Mouse (Mus musculus) forebrain, embryonic 14.5 days (tissue): ENCODE data around the gene Gm3233. TPM values are rescaled to one million over a fixed set of nuclear protein-coding genes. Genes with fewer than 3 reads are reported as not detected.
"Not testable (repeated sequence)": the region's sequence is repeated elsewhere in the genome, so short reads cannot be mapped to it uniquely, and the experiment has no call there.

Experiments used
- ATAC-seq: fragments of 200-750 bp; cut with Nextera tagmentation; 2 replicates; pipeline ENCODE4 v1.8.0; 2017; ENCODE audit warnings: mild to moderate bottlenecking, moderate library complexity
- DNase-seq: peaks from one replicate; pipeline ENCODE4 v3.0.0-alpha.2; 2015; ENCODE audit warnings: low spot score
- H3K27ac ChIP-seq: fragments of 300-500 bp; sonication (generic); 2 replicates; pipeline ENCODE4 v1.5.1; 2014; ENCODE audit warnings: low read depth, mild to moderate bottlenecking, control low read depth, low read length, moderate library complexity
- H3K27me3 ChIP-seq: fragments of 300-500 bp; sonication (generic); replicated peaks from 2 replicates; pipeline ENCODE4 v1.6.1; 2014; ENCODE audit warnings: low read length, control low read depth, mixed read lengths; ENCODE audit not compliant: control insufficient read depth, insufficient read depth
- H3K36me3 ChIP-seq: fragments of 300-500 bp; sonication (generic); 2 replicates; pipeline ENCODE4 v1.6.1; 2014; ENCODE audit warnings: low read length, control low read depth; ENCODE audit not compliant: control insufficient read depth, insufficient read depth
- H3K4me1 ChIP-seq: fragments of 300-500 bp; sonication (generic); 2 replicates; pipeline ENCODE4 v1.6.1; 2014; ENCODE audit warnings: antibody characterized with exemption, low read length, control low read depth; ENCODE audit not compliant: control insufficient read depth, insufficient read depth
- H3K4me2 ChIP-seq: fragments of 300-500 bp; sonication (generic); 2 replicates; pipeline ENCODE4 v1.6.1; 2014; ENCODE audit warnings: mild to moderate bottlenecking, control low read depth, low read length
- H3K4me3 ChIP-seq: fragments of 300-500 bp; sonication (generic); 2 replicates; pipeline ENCODE4 v1.5.1; 2014; ENCODE audit warnings: low read depth, low read length, control low read depth
- H3K9ac ChIP-seq: fragments of 300-500 bp; sonication (generic); 2 replicates; pipeline ENCODE4 v1.6.1; 2014; ENCODE audit warnings: mild to moderate bottlenecking, low read length, control low read depth, moderate library complexity
- H3K9me3 ChIP-seq: fragments of 300-500 bp; sonication (generic); replicated peaks from 2 replicates; pipeline ENCODE4 v1.6.1; 2016; ENCODE audit warnings: low read length, control low read depth, mixed read lengths; ENCODE audit not compliant: control insufficient read depth
- WGBS: fragments of 180-500 bp; shearing (Covaris S2); extraction: QIAGEN DNeasy Blood & Tissue Kit; methylation state at CpG from one replicate; pipeline ENCODE4 v1.1.7; 2014; 5-methylcytosine and 5-hydroxymethylcytosine counted together
- polyA plus RNA-seq: library from polyadenylated mRNA; unstranded; fragments of >200 nt; fragmentation: Nextera tagmentation; extraction: Ambion mirVana; gene quantifications from 2 replicates; pipeline ENCODE4 v1.2.1, GENCODE M21; 2014

Gene Gm3233
- polyA plus RNA-seq, 1 experiment from 2014 or later: not detected

DNA sequence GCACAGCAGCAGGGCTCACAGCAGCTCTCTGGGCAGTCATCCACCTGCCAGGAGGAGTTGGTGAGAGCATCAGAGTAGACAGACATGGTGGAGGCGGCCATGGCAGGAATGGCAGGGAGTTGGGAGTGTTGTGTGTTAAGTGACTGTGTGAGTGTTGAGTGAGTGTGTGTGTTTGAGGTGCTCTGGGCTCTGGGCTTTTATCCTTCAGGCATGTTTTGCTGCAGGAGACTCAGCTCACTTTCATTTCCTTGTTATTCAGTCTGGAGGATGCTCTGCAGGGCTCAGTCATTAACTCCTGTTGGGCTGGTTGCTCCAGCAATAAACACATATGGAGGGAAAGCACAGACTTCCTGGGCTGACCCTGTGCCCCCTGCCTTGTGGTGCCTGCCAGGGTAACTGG lies 23.0 kb upstream of the Gm3233 start, which contains the start of gene Gm3250:
Gene Gm3250, minus strand, starts transcription at position 101 of the 400 bp plus-strand sequence.
- not testable (repeated sequence) for H3K4me3 ChIP-seq, H3K27me3 ChIP-seq, H3K27ac ChIP-seq, H3K36me3 ChIP-seq, H3K4me2 ChIP-seq, DNase-seq, H3K4me1 ChIP-seq, H3K9ac ChIP-seq, ATAC-seq, H3K9me3 ChIP-seq
- WGBS: no CpG with 5 or more reads among the region's 1 CpGs

DNA sequence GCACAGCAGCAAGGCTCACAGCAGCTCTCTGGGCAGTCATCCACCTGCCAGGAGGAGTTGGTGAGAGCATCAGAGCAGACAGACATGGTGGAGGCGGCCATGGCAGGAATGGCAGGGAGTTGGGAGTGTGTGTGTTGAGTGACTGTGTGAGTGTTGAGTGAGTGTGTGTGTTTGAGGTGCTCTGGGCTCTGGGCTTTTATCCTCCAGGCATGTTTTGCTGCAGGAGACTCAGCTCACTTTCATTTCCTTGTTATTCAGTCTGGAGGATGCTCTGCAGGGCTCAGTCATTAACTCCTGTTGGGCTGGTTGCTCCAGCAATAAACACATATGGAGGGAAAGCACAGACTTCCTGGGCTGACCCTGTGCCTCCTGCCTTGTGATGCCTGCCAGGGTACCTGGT lies 17.4 kb upstream of the Gm3233 start, which contains the start of gene Gm7138:
Gene Gm7138, minus strand, starts transcription at position 101 of the 400 bp plus-strand sequence.
- H3K9me3 ChIP-seq, H3K9ac ChIP-seq, H3K4me3 ChIP-seq, H3K27me3 ChIP-seq, DNase-seq, H3K4me2 ChIP-seq, H3K4me1 ChIP-seq, H3K36me3 ChIP-seq, H3K27ac ChIP-seq, ATAC-seq: not testable (repeated sequence)
- 60% methylated on average over 1 of the region's 1 CpGs for whole genome bisulfite sequencing

DNA sequence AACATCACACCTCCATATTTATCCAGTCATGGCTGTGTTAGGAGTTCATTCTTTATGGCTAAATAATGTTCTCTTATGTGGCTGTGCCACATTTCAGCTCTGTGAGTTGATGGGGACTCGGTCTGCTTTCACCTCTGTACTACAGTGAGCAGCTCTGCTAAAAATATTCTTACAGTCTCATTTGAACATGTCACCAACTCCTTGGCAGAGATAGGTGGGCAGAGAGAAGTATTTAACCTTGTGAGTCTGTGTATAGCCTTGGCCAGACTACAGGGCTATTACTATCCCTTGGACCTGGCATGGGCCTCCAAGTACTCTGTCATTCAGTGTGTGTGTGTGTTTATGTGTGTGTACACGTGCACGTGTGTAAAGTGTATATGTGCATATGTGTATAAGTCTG lies 12.7 kb upstream of the Gm3233 start:
- H3K4me2 ChIP-seq, H3K27ac ChIP-seq, H3K4me1 ChIP-seq, DNase-seq, H3K9me3 ChIP-seq, H3K9ac ChIP-seq, H3K27me3 ChIP-seq, H3K4me3 ChIP-seq, ATAC-seq, H3K36me3 ChIP-seq: not testable (repeated sequence)
- WGBS: 78% methylated on average over 1 of the region's 3 CpGs

DNA sequence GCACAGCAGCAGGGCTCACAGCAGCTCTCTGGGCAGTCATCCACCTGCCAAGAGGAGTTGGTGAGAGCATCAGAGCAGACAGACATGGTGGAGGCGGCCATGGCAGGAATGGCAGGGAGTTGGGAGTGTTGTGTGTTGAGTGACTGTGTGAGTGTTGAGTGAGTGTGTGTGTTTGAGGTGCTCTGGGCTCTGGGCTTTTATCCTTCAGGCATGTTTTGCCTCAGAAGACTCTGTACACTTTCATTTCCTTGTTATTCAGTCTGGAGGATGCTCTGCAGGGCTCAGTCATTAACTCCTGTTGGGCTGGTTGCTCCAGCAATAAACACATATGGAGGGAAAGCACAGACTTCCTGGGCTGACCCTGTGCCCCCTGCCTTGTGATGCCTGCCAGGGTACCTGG lies 11.7 kb upstream of the Gm3233 start, which contains the start of gene Gm3238:
Gene Gm3238, minus strand, starts transcription at position 101 of the 400 bp plus-strand sequence.
- H3K27ac ChIP-seq: not testable (repeated sequence)

DNA sequence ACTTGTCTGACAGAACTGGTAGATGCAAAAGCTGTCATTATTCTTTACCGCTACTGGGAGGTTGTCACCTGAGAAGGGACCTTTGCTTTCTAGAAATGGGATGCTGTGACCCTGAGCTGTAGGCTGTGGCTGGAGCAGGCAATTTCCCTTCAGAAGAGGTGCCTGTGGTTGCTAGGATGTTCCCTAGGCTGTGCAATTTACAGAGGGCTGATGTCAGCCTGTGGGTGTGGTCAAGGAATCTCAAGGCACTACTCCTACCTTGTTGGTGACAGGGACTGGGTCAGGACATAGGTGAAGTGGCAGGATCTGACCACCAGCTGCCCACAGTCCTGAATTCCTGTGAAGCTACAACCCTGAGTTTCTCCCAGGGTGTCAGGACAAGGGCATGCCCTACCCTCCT lies 10.2 kb upstream of the Gm3233 start:
- no peaks in the 10 kb centered on the region for H3K36me3 ChIP-seq
- 74% methylated on average over 1 of the region's 1 CpGs for WGBS
- H3K4me2 ChIP-seq: no peak overlapping the region
- ATAC-seq (no peak), DNase-seq (no peak)
- H3K9me3 ChIP-seq: no peaks in the 10 kb centered on the region
- H3K4me1 ChIP-seq: no peaks in the 10 kb centered on the region
- H3K27me3 ChIP-seq: no peaks in the 10 kb centered on the region
- no peak overlapping the region for H3K9ac ChIP-seq
- no peak overlapping the region for H3K27ac ChIP-seq
- H3K4me3 ChIP-seq: no peak overlapping the region

More for the DNA sequence above, 11.7 kb upstream of the Gm3233 start, which contains the start of gene Gm3238:
- not testable (repeated sequence) for DNase-seq, H3K27me3 ChIP-seq, H3K4me1 ChIP-seq, H3K36me3 ChIP-seq, H3K9me3 ChIP-seq, H3K4me3 ChIP-seq, H3K9ac ChIP-seq, ATAC-seq, H3K4me2 ChIP-seq
- 71% methylated on average over 1 of the region's 1 CpGs for WGBS

DNA sequence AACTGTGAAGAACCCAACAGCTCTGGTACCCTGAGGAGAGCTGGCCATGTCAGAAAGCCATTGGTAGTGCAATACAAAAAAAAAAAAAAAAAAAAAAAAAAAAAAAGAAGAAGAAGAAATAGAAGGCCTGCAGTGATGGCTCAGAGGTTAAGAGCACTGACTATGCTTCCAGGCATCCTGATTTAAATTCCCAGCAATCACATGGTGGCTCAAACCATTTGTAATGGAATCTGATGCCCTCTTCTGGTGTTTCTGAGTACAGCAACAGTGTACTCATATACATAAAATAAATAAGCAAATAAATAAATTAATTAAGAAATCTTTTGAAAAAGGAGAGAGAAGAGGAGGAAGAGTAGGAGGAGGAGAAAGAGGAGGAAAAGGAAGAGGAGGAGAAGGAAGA lies 6.0 kb downstream of the Gm3233 start:
- no peak for ATAC-seq

DNA sequence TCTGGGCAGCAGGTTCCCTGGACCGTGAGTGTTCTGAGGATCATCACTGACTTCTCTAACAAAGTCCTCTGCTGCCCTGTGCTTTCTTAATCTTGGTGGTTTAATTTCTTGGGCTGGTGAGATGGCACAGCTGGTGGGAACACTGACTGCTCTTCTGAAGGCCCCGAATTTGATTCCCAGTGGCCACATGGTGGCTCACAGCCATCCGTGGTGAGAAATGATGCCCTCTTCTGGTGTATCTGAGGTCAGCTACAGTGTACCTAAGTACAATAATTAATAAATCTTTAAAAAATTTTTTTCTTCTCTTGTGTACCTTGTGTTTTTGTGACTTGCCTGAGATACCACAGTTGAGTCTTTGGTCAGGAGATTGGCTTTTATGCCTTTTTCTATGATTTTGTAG lies 7.2 kb downstream of the Gm3233 start:
- not testable (repeated sequence) for H3K9ac ChIP-seq, H3K27ac ChIP-seq, H3K4me1 ChIP-seq, DNase-seq, ATAC-seq, H3K4me2 ChIP-seq, H3K27me3 ChIP-seq, H3K36me3 ChIP-seq, H3K4me3 ChIP-seq, H3K9me3 ChIP-seq
- 61% methylated on average over 3 of the region's 3 CpGs for WGBS

More for the DNA sequence above, 6.0 kb downstream of the Gm3233 start:
- Histone ChIP-seq H3K4me2 (no peak overlapping the region), H3K27me3 (no peaks in the 10 kb centered on the region), H3K36me3 (no peaks in the 10 kb centered on the region), H3K9me3 (no peaks in the 10 kb centered on the region), H3K9ac (no peak overlapping the region), H3K4me1 (no peaks in the 10 kb centered on the region), H3K4me3 (no peak overlapping the region), H3K27ac (no peak overlapping the region)
- DNase-seq: no peak

DNA sequence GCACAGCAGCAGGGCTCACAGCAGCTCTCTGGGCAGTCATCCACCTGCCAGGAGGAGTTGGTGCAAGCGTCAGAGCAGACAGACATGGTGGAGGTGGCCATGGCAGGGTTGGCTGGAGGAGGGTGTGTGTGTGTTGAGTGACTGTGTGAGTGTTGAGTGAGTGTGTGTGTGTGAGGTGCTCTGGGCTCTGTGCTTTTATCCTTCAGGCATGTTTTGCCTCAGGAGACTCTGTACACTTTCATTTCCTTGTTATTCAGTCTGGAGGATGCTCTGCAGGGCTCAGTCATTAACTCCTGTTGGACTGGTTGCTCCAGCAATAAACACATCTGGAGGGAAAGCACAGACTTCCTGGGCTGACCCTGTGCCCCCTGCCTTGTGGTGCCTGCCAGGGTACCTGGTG lies 8.2 kb downstream of the Gm3233 start, which contains the start of gene Gm9736:
Gene Gm9736, minus strand, starts transcription at position 101 of the 400 bp plus-strand sequence.
- H3K9ac ChIP-seq, H3K4me2 ChIP-seq, H3K9me3 ChIP-seq, H3K27me3 ChIP-seq, H3K36me3 ChIP-seq, H3K4me1 ChIP-seq, H3K4me3 ChIP-seq, H3K27ac ChIP-seq, ATAC-seq, DNase-seq: not testable (repeated sequence)
- 92% methylated on average over 1 of the region's 1 CpGs for WGBS

DNA sequence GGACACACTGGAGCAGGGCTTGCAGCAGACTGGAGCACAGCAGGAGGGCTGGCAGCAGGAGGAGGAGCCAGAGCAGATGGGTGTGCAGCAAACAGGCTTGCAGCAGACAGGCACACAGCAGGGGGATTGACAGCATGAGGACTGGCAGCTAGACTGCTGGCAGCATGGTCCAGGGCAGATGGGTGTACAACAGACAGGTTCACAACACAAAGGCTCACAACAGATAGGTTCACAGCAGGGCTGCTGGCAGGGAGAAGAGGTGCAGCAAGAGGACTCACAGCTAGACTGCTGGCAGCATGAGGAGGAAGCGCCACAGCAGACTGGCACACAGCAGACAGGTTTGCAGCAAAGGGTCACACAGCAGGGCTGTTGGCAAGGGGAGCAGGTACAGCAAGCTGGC lies 8.8 kb downstream of the Gm3233 start:
- H3K27me3 ChIP-seq, H3K9ac ChIP-seq, ATAC-seq, H3K4me3 ChIP-seq, DNase-seq, H3K4me2 ChIP-seq, H3K36me3 ChIP-seq, H3K27ac ChIP-seq, H3K4me1 ChIP-seq, H3K9me3 ChIP-seq: not testable (repeated sequence)
- 47% methylated on average over 1 of the region's 1 CpGs for WGBS
